Mouse (Mus musculus) layer of hippocampus, postnatal 10 days (tissue): Measurements from ENCODE around the gene Rassf1. TPM values are rescaled to one million over a fixed set of nuclear protein-coding genes. Genes with fewer than 3 reads are reported as not detected.

ENCODE experiments used
- DNase-seq, 2 experiments: peaks; one replicate each; pipeline ENCODE4 v3.0.0; 2021; ENCODE audit warnings: low spot score in 2 of 2
- total RNA-seq, 2 experiments: library from RNA; stranded (reverse); gene quantifications; 2 replicates each; pipeline ENCODE4 v1.2.3; 2021

The Rassf1 gene
- total RNA-seq, 2 experiments from 2014 or later = 18.3 to 18.6 TPM

GRCm38 (mm10) chr9:107578587-107578986, 27.2 kb downstream of the Rassf1 start, which contains the start of gene Naa80:
Gene Naa80 (plus strand): TSS chr9:107578887.
- DNase-seq = no peak

GRCm38 (mm10) chr9:107579023-107579900, 27.9 kb downstream of the Rassf1 start:
- DNase-seq = no peak

GRCm38 (mm10) chr9:107580501-107581317, 29.4 kb downstream of the Rassf1 start, which contains the start of gene Hyal3:
Gene Hyal3 (plus strand): TSS chr9:107580818.
- DNase-seq = peak; percentile 83 to 86

- DNase-seq = no peak
Observed at GRCm38 (mm10) chr9:107581584-107581983, 30.2 kb downstream of the Rassf1 start.

GRCm38 (mm10) chr9:107582509-107583062, 31.2 kb downstream of the Rassf1 start:
- DNase-seq = no peak

DNA sequence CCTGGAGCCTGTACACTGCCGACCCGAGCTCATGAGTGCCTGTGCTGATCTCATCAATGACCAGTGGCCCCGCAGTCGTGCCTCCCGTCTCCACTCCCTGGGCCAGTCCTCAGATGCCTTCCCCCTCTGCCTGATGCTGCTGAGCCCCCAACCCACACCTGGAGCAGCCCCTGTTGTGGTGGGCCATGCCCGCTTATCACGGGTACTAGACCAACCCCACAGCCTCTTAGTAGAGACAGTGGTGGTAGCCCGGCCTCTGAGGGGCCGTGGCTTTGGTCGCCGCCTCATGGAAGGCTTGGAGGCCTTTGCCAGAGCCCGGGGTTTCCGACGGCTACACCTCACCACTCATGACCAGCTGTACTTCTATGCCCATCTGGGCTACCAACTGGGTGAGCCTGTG, 31.8 kb downstream of the Rassf1 start:
- DNase-seq = no peak

DNA sequence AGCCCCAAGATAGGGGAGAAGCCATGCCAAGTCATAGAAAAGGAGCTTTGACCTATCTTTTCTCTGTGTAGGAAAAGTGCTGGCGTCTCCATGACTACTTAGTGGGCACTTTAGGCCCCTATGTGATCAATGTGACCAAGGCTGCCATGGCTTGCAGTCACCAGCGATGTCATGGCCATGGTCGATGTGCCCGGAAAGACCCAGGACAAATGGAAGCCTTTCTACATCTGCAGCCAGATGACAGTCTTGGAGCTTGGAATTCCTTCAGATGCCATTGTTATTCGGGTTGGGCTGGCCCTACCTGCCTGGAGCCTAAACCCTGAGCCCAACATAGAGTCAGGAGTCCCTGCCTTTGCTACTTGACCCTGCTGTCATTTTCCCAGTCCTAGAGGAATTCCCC, 35.1 kb downstream of the Rassf1 start:
- no peak for DNase-seq

GRCm38 (mm10) chr9:107586974-107587832, 35.8 kb downstream of the Rassf1 start, which contains the start of gene Ifrd2:
Gene Ifrd2 (plus strand): TSS chr9:107587642.
- DNase-seq = peak; percentile 93 to 95

DNA sequence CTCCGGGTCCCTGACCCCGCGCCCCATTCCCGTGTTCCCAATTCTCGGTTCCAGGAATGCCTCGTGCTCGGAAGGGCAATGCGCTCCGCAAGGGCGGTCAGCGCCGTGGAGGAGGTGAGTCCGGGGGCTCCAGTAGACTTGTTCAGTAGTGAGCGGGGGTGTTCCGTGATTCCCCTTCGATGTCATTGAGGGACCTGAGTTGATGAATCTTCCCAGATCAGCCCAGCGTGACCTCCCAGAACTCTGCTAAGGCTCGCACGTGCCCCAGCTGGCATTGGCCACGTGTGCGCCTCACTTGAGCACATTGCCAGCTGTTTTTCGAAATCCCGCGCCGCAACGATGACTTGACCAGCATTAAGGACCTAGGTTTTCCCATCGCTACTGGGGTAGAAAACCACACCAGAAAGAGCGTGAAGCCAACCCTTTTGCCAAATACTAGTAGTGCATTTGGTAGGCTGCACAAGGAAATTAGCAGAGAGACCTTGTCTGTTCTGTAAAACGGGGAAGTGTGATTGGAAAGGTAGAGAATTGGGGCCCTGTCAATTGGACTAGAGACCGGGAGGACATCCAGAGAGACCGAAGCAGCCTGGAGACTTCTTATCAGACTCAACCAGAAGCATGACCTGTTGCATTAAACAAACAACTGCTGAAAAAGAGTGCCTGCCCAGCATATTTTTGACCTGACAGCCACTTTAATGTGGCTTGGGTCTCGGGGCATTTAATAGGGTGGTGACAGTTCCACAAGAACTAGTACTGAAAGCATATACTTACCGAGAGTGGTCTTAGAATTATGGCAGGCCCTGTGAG, 36.7 kb downstream of the Rassf1 start:
- peak in 1 of 2 experiments; percentile 51 for DNase-seq

- no peak for DNase-seq
Observed at GRCm38 (mm10) chr9:107590058-107590772, 38.9 kb downstream of the Rassf1 start.

GRCm38 (mm10) chr9:107590773-107591060, 39.4 kb downstream of the Rassf1 start:
- no peak for DNase-seq

- no peak for DNase-seq
Observed at GRCm38 (mm10) chr9:107593101-107593976, 42.0 kb downstream of the Rassf1 start.

DNA sequence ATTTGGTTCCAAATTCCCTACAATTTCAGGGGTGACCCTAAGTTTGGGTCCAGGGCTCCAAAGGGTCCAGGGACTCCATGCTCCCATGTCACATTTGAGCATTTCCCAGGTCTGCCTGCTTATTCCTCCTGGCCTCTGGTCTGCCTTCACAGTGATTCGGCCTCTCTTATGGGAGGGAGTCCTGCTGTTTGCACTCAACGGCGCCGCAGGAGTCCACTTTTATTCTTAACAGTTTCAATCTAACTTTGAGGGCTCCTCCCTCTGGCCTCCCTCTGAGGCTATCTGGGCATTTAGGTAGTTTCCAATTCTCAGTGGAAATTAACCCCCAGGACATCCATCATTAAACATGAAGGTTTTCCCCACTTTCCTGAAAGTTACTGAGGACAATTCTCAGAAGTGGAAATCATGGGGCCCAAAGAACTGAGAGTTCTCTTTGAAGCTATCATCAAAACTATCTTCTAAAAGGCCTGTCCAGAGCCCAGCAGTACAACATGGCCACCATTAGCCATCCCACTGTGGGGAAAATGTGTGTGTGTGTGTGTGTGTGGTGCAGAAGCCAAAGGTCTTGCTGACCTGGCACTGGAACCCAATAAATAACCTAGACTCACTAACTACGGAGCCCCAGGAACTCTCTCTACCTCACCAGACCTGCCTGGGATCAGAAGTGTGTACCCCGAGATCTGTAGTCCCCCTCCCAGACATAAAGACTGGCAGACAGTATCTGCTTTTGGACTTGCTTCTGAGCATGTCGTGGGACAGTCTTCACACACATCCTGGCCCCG, 43.1 kb downstream of the Rassf1 start:
- DNase-seq = no peak

DNA sequence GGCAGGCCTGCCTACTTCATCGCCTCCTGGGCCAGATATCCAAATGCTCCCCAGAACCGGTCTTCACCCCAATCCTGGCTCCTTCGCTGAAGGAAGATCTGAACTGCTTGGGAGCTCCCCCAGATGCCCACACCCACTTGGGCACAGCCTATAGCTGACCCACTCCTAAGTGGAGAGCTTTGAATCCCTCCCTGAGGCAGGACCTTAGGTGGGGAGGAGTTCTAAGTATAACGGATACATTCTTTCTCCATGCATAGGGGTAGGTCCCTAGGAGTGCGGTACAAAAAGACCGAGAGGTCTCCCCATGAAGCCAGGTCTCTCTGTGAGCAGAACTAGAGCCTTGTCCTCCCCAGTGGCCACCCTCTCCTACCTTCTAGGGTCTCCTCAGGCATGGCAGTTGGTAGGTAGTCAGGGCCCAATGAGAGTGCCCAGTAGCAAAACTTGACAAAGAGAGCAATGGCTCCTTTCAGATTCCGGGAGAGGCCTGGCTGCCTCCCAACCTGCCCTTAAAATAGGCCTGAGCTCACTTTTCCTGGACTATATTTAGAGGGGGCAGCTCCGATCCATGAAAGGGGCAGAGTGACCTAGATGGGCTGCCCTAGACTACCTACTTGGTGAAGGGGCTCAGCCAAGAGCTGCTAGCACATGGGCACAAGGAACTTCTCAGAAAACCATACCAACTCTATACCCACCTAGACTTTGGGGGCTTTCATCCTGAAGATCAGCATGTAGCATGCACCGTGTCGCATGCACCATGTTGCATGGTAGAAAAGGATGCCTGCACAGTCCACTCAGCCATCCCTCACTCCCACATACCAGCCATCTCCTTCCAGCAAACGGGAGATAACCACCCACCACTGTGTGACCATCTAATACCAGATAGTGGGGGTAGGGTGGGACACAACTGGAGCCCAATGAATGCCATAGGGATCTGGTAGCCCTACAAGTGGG, 45.5 kb downstream of the Rassf1 start:
- no peak for DNase-seq

GRCm38 (mm10) chr9:107598385-107598784, 47.0 kb downstream of the Rassf1 start:
- no peak for DNase-seq

DNA sequence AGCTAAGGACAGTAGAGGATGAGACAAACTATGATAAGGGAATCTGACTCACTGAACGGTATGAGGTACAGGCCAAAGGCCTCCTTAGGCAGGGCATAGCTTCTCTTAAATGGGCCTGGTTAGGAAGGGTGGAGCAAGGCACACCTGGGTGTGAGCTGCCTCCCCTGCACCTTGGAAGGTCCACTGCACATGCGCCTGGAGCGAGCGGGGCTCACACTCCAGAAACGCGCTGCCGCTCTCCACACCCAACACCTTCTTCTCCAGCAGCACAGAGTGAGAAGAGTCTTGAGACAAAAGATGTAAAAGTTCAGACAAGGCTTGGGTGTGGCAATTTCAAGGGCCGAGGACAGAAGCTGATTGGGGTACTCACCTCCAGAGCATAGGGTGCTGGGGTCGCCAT, 48.1 kb downstream of the Rassf1 start:
- DNase-seq = no peak
